ENCODE assay signal across 8 mouse cellular contexts in genomic region chr7:73606677-73607449, GRCm38 (mm10).
DNase-seq lines count a peak whose midpoint lies in the region; ATAC-seq and TF ChIP-seq lines count a peak whose summit lies in the region.

No protein-coding gene starts in this region.

- H3K36me3 ChIP-seq in hindbrain, embryonic 14.5 days (replicated peaks; ENCODE audit: control insufficient read depth, insufficient read depth): no peaks in the 10 kb centered on the region
- H3K36me3 ChIP-seq in macrophage (ENCODE audit: inconsistent target): no peaks in the 10 kb centered on the region

- 2% methylated on average over 30 of the region's 30 CpGs for WGBS in hindbrain, embryonic 14.5 days
- 7% methylated on average over 28 of the region's 30 CpGs for WGBS in macrophage (ENCODE audit: missing documents)

- peak overlapping the region; percentile 60 for H3K9ac ChIP-seq in hindbrain, embryonic 14.5 days

- H3K27me3 ChIP-seq in hindbrain, embryonic 14.5 days (ENCODE audit: control insufficient read depth, insufficient read depth, low read length): no peaks in the 10 kb centered on the region

- peak overlapping the region; percentile 66 for H3K4me2 ChIP-seq in hindbrain, embryonic 14.5 days (replicated peaks)

- no peaks in the 10 kb centered on the region for H3K9me3 ChIP-seq in hindbrain, embryonic 14.5 days (ENCODE audit: control insufficient read depth, low read length)

- peaks cover 12% of the 10 kb centered on the region; the same call in 1 of the 2 replicates for H3K4me1 ChIP-seq in hindbrain, embryonic 14.5 days (replicated peaks; ENCODE audit: control insufficient read depth, insufficient read depth, low read length)

- H3K4me3 ChIP-seq in hindbrain, embryonic 14.5 days (replicated peaks; ENCODE audit: low read length): peak overlapping the region; percentile 32
- peak overlapping the region; percentile 48 for H3K4me3 ChIP-seq in left cerebral cortex, adult 2 months
- peak overlapping the region; percentile 27 for H3K4me3 ChIP-seq in macrophage (ENCODE audit: inconsistent target)

- peak; percentile 92 for ATAC-seq in hindbrain, embryonic 14.5 days (ENCODE audit: low FRiP score)

- DNase-seq in WW6 (ENCODE audit: low read depth, low spot score): peak; percentile 83
- peak; percentile 98 to 99 for DNase-seq in cerebellum, postnatal 25 days
- peak; percentile 85 to 91 for DNase-seq in frontal cortex, postnatal 25 days (ENCODE audit: low spot score in 2 of 2)
- peak; percentile 98 for DNase-seq in hindbrain, embryonic 14.5 days (ENCODE audit: low spot score)
- DNase-seq in left cerebral cortex, adult 2 months (ENCODE audit: extremely low spot score in 1 of 2, low spot score in 2 of 2): peak; percentile 93 to 94
- peak; percentile 90 for DNase-seq in retina, postnatal 7 days (ENCODE audit: low read depth, low spot score)
- DNase-seq in urinary bladder, adult 18-20 months (ENCODE audit: low spot score in 2 of 2): peak; percentile 81 to 92

- no peak for TF ChIP-seq CTCF in left cerebral cortex, adult 2 months (IDR thresholded peaks at IDR 0.05)

- intact Hi-C loops in left cerebral cortex, adult 2 months (cut with DNase I): loop anchor here (1.0 kb wide), 1 partner anchor 10 kb away; no protein-coding TSS in a partner anchor

- H3K27ac ChIP-seq in hindbrain, embryonic 14.5 days: peak overlapping the region; percentile 93
- H3K27ac ChIP-seq in left cerebral cortex, adult 2 months: peak overlapping the region; percentile 83
- peak overlapping the region; percentile 89 for H3K27ac ChIP-seq in macrophage

- H3K79me2 ChIP-seq in macrophage (ENCODE audit: inconsistent target): peaks cover 2% of the 10 kb centered on the region; the same call in 1 of the 2 replicates

Comparison
In these comparisons a context has a peak if more than half of its experiments do, and no peak if none do; other contexts are left out.
1. Peak in every context shown above with its lines: DNase-seq, ATAC-seq, H3K4me3 ChIP-seq and H3K27ac ChIP-seq.